Comparison of ENCODE assay signal across 8 mouse cellular contexts in the genomic region with DNA sequence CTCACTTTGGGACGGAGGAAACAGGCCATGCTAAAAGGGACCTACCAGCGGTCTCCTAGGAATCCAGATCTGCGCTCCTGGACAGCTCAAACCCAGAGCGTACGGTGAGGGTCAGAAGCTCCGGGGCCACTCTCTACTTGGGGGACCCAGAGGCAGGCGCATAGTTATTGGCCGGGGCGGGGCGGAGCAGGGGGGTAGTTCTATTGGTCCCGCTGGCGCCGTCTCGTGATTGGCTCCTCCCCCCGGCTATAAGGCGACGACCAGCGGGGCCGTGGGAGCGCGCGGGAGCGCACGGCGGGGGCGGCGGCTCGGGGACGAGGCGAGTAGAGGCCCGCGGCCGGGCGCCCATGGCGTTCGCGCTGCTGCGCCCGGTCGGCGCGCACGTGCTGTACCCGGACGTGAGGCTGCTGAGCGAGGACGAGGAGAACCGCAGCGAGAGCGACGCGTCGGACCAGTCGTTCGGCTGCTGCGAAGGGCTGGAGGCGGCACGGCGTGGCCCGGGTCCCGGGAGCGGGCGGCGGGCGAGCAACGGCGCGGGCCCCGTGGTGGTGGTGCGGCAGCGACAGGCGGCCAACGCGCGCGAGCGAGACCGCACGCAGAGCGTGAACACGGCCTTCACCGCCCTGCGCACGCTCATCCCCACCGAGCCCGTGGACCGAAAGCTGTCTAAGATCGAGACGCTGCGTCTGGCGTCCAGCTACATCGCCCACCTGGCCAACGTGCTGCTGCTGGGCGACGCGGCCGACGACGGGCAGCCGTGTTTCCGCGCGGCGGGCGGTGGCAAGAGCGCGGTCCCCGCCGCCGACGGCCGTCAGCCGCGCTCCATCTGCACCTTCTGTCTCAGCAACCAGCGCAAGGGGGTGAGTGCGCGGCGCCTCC. TPM values are rescaled to one million over a fixed set of nuclear protein-coding genes. Genes with fewer than 3 reads are reported as not detected.
DNase-seq lines count a peak whose midpoint lies in the region; ATAC-seq lines count a peak whose summit lies in the region.

Gene Tcf15 (plus strand): TSS at position 283 of the 879 bp plus-strand sequence.

- under 1% methylated on average over 101 of the region's 118 CpGs for WGBS in forebrain, embryonic 14.5 days
- WGBS in midbrain, embryonic 10.5 days: under 1% methylated on average over 118 of the region's 118 CpGs

- H3K9me3 ChIP-seq in forebrain, embryonic 14.5 days (replicated peaks; ENCODE audit: control insufficient read depth, low read length): no peaks in the 10 kb centered on the region
- no peaks in the 10 kb centered on the region for H3K9me3 ChIP-seq in midbrain, embryonic 10.5 days (replicated peaks)

- H3K27ac ChIP-seq in forebrain, embryonic 14.5 days (ENCODE audit: low read depth, low read length): no peak within 1 kb of the TSS
- peak within 1 kb of the TSS; percentile 65 for H3K27ac ChIP-seq in midbrain, embryonic 10.5 days (replicated peaks)

- ATAC-seq in forebrain, embryonic 14.5 days: peak; percentile 76

- H3K36me3 ChIP-seq in forebrain, embryonic 14.5 days (ENCODE audit: control insufficient read depth, insufficient read depth, low read length): no peaks in the 10 kb centered on the region
- H3K36me3 ChIP-seq in midbrain, embryonic 10.5 days: no peaks in the 10 kb centered on the region

- peaks cover 21% of the 10 kb centered on the region for H3K4me1 ChIP-seq in forebrain, embryonic 14.5 days (ENCODE audit: control insufficient read depth, insufficient read depth, low read length)
- H3K4me1 ChIP-seq in midbrain, embryonic 10.5 days: peaks cover 30% of the 10 kb centered on the region

- peak within 1 kb of the TSS; percentile 46 for H3K4me3 ChIP-seq in forebrain, embryonic 14.5 days (ENCODE audit: low read depth, low read length)
- H3K4me3 ChIP-seq in midbrain, embryonic 10.5 days: peak within 1 kb of the TSS; percentile 59

- H3K9ac ChIP-seq in forebrain, embryonic 14.5 days (ENCODE audit: low read length): peak within 1 kb of the TSS; percentile 40

- intact Hi-C loops in heart, postnatal 25 days (cut with DNase I): loop anchor here (2.0 to 5.0 kb wide), 3 partner anchors 29 to 54 kb away; no protein-coding TSS in a partner anchor

- peaks cover 28% of the 10 kb centered on the region for H3K27me3 ChIP-seq in forebrain, embryonic 14.5 days (replicated peaks; ENCODE audit: control insufficient read depth, insufficient read depth, low read length)
- H3K27me3 ChIP-seq in midbrain, embryonic 10.5 days (ENCODE audit: low read depth, poor library complexity, severe bottlenecking): peaks cover 91% of the 10 kb centered on the region

- DNase-seq in urinary bladder, postnatal 14 days (ENCODE audit: low spot score): peak; percentile 44
- DNase-seq in urinary bladder, postnatal 10 days (ENCODE audit: low spot score): no peak
- peak; percentile 67 for DNase-seq in forebrain, embryonic 14.5 days (ENCODE audit: low spot score)
- DNase-seq in heart, postnatal 25 days (ENCODE audit: low spot score): peak; percentile 79
- DNase-seq in kidney, postnatal 4 days: peak; percentile 82 to 86
- peak; percentile 74 for DNase-seq in midbrain, embryonic 10.5 days (ENCODE audit: low spot score)
- DNase-seq in urinary bladder, postnatal 25 days (ENCODE audit: low spot score): peak; percentile 16
- no peak for DNase-seq in T-cell, adult 2 months (ENCODE audit: low spot score)

- peak within 1 kb of the TSS; percentile 72 for H3K4me2 ChIP-seq in forebrain, embryonic 14.5 days (ENCODE audit: low read length)

RNA-seq across cellular contexts. Expression of gene Tcf15, which starts in this region (rescaled TPM):
- 1.1 and 1.7 TPM in 2 replicates for polyA plus RNA-seq in forebrain, embryonic 14.5 days (2014; fragmentation: Nextera tagmentation; extraction: Ambion mirVana)
- total RNA-seq in heart, postnatal 25 days (2021): 10 to 100 TPM; 24.3 to 34.0 TPM
- 1.9 and 3.0 TPM in 2 replicates for polyA plus RNA-seq in midbrain, embryonic 10.5 days (2016; fragmentation: Nextera tagmentation; extraction: Ambion mirVana)

Comparison
In these comparisons a context has a peak if more than half of its experiments do, and no peak if none do; other contexts are left out.
1. DNase-seq: peak in urinary bladder, postnatal 14 days (single experiment), forebrain, embryonic 14.5 days (single experiment), heart, postnatal 25 days (single experiment), kidney, postnatal 4 days (2 of 2), midbrain, embryonic 10.5 days (single experiment) and urinary bladder, postnatal 25 days (single experiment); none in urinary bladder, postnatal 10 days (single experiment) and T-cell, adult 2 months (single experiment).